Mouse (Mus musculus): ENCODE measurements around the gene Ampd2.

DNA sequence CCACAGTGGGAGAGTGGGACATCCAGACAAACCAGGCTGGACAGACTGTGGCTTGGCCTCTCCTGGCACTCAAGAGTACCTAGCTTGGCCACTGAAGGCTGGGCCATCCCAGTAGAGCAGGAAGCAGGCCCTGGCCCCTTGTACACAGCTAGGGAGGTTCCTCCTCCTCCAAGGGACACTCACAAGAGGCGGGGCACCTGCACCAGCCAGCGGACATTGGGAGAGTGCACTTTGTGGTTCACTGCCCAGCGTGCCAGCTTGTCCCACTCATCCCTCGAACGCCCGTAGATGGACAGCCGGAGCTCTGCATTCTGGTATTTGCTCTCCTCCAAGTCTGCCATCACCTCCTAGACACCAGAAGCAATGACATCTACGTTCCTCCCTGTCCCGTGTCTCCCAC, 9.6 kb downstream of the Ampd2 start:
- TF ChIP-seq CTCF (IDR thresholded peaks at IDR 0.05; ENCODE audit: borderline replicate concordance, insufficient read depth, low read depth, low read length) (no peak), POLR2A (IDR thresholded peaks at IDR 0.05; ENCODE audit: borderline replicate concordance, insufficient read depth, low read length) (no peak)

Data from cerebellum, adult 2 months (tissue).